Mouse (Mus musculus): ENCODE results near the gene Chrne. TPM values are rescaled to one million over a fixed set of nuclear protein-coding genes. Genes with fewer than 3 reads are reported as not detected.

Chrne gene
- polyA plus RNA-seq, 1 experiment, result not detected

DNA sequence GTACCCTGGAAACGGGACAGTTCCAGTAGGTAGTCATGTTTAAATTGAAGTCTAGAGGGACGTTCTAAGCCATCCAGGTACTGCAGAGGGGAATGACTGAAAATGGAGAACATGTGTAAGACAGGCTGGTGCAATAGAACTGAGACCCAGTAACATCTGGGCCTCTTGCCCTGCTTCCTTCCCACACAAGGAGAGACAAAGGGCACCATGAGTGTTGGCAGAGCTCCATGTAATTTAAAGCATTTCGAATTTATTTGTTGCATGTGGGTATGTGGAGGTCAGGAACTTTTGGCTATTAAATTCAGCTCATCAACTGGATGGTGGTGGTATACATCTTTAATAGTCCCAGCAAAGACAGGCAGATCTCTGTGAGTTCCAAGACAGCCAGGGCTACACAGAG is 36.8 kb downstream of the Chrne start:
- H3K9ac ChIP-seq (ENCODE audit: low read depth, poor library complexity, severe bottlenecking), result no peak overlapping the region
- H3K27ac ChIP-seq (ENCODE audit: insufficient read depth, low read length), result no peak overlapping the region
- no peaks in the 10 kb centered on the region for H3K36me3 ChIP-seq (ENCODE audit: control insufficient read depth, insufficient read depth, low read length, poor library complexity, severe bottlenecking)
- no peaks in the 10 kb centered on the region for H3K27me3 ChIP-seq (ENCODE audit: control insufficient read depth, insufficient read depth, low read length, poor library complexity, severe bottlenecking)
- TF ChIP-seq CTCF (IDR thresholded peaks at IDR 0.05; ENCODE audit: low read depth, low read length) (no peak), EP300 (IDR thresholded peaks at IDR 0.05; ENCODE audit: insufficient read depth, low read depth, low read length) (no peak), POLR2A (IDR thresholded peaks at IDR 0.05; ENCODE audit: insufficient read depth, low read length) (no peak)
- no peak overlapping the region for H3K4me3 ChIP-seq (ENCODE audit: low read depth, low read length)
- H3K9me3 ChIP-seq (replicated peaks; ENCODE audit: control insufficient read depth, insufficient read depth, low read length, poor library complexity, severe bottlenecking), result no peaks in the 10 kb centered on the region
- H3K4me1 ChIP-seq (ENCODE audit: control insufficient read depth, insufficient read depth, low read length), result peaks cover 2% of the 10 kb centered on the region

DNA sequence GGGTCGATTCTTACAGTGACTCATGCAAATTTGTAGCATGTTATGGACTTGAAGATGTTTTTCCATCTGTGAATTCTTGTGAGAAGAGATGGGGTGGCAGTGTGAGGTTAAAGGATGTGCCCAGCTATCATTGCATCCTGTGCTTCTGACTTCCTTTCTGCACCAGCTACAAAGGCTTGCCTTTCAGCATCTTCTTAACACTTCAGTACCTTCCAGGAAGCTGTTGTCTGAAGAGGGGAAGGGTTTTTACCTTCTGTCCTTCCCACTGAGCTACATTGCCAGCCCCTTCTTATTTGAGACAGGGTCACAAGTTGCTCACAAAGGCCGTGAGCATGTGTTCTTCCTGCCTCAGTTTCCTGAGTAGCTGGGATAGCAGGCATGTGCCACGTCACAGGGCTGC is 38.1 kb downstream of the Chrne start:
- H3K36me3 ChIP-seq (ENCODE audit: control insufficient read depth, insufficient read depth, low read length, poor library complexity, severe bottlenecking), result no peaks in the 10 kb centered on the region
- H3K27ac ChIP-seq (ENCODE audit: insufficient read depth, low read length), result no peak overlapping the region
- H3K4me1 ChIP-seq (ENCODE audit: control insufficient read depth, insufficient read depth, low read length), result peaks cover 6% of the 10 kb centered on the region

DNA sequence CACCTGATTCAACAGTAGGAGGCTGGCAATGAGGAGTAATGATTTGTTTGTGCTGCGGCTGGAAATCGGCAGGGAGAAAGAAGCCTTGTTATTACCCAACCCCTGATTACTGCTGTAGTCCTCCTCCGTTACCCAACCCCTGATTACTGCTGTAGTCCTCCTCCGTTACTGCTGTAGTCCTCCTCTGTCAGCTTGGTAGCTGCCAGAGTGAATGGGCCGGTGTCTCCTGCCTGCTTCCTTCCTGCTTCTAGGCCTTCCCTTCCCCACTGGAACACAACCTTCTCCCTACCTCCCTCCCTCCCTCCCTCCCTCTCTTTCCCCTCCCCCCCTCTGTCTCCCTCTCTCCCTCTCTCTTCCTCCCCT is 38.7 kb downstream of the Chrne start:
- TF ChIP-seq POLR2A (IDR thresholded peaks at IDR 0.05; ENCODE audit: insufficient read depth, low read length) (no peak), EP300 (IDR thresholded peaks at IDR 0.05; ENCODE audit: insufficient read depth, low read depth, low read length) (no peak), CTCF (IDR thresholded peaks at IDR 0.05; ENCODE audit: low read depth, low read length) (no peak)
- Histone ChIP-seq H3K9me3 (replicated peaks; ENCODE audit: control insufficient read depth, insufficient read depth, low read length, poor library complexity, severe bottlenecking) (no peaks in the 10 kb centered on the region), H3K36me3 (ENCODE audit: control insufficient read depth, insufficient read depth, low read length, poor library complexity, severe bottlenecking) (no peaks in the 10 kb centered on the region), H3K4me1 (ENCODE audit: control insufficient read depth, insufficient read depth, low read length) (peaks cover 6% of the 10 kb centered on the region), H3K27ac (ENCODE audit: insufficient read depth, low read length) (peak overlapping the region; percentile 12; the same call in 1 of the 2 replicates), H3K27me3 (ENCODE audit: control insufficient read depth, insufficient read depth, low read length, poor library complexity, severe bottlenecking) (no peaks in the 10 kb centered on the region), H3K9ac (ENCODE audit: low read depth, poor library complexity, severe bottlenecking) (no peak overlapping the region), H3K4me3 (ENCODE audit: low read depth, low read length) (no peak overlapping the region)

More for the DNA sequence above, 38.1 kb downstream of the Chrne start:
- Histone ChIP-seq H3K9ac (ENCODE audit: low read depth, poor library complexity, severe bottlenecking) (no peak overlapping the region), H3K9me3 (replicated peaks; ENCODE audit: control insufficient read depth, insufficient read depth, low read length, poor library complexity, severe bottlenecking) (no peaks in the 10 kb centered on the region), H3K27me3 (ENCODE audit: control insufficient read depth, insufficient read depth, low read length, poor library complexity, severe bottlenecking) (no peaks in the 10 kb centered on the region), H3K4me3 (ENCODE audit: low read depth, low read length) (no peak overlapping the region)
- no peak for TF ChIP-seq EP300 (IDR thresholded peaks at IDR 0.05; ENCODE audit: insufficient read depth, low read depth, low read length)
- TF ChIP-seq POLR2A (IDR thresholded peaks at IDR 0.05; ENCODE audit: insufficient read depth, low read length), result no peak
- TF ChIP-seq CTCF (IDR thresholded peaks at IDR 0.05; ENCODE audit: low read depth, low read length), result no peak

DNA sequence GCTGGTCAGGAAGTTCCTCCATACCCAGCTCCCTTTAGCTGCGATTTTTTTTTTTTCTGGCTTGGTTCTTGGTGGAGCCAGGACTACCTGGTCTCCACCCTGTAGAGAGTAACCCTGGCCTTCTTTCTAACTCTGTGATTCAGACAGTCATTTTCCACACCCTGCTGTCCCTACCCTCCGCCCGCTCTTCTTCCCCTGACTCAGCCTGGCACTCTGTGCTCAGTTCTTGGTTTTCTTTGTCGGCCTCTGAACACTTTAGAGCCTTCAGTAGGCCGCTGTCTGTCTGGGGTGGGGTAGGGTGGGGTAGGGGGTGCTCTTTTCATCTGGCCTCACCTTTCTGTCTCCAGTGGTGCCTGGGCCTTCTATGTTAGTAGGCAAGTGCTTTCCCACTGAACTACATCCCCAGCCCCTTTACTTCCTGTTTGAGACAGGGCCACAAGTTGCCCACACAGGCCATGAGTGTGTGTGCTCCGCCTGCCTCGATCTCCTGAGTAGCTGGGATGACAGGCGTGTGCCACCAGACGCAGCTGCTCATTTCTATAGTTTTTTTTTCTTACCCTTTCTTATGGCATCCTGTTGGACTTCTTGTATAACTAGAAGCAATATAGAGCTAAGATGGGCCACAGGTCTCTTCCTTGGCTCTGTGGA is 39.2 kb downstream of the Chrne start:
- Histone ChIP-seq H3K27ac (ENCODE audit: insufficient read depth, low read length) (peak overlapping the region; percentile 12; the same call in 1 of the 2 replicates), H3K4me1 (ENCODE audit: control insufficient read depth, insufficient read depth, low read length) (peaks cover 6% of the 10 kb centered on the region), H3K4me3 (ENCODE audit: low read depth, low read length) (no peak overlapping the region), H3K36me3 (ENCODE audit: control insufficient read depth, insufficient read depth, low read length, poor library complexity, severe bottlenecking) (no peaks in the 10 kb centered on the region), H3K27me3 (ENCODE audit: control insufficient read depth, insufficient read depth, low read length, poor library complexity, severe bottlenecking) (no peaks in the 10 kb centered on the region), H3K9me3 (replicated peaks; ENCODE audit: control insufficient read depth, insufficient read depth, low read length, poor library complexity, severe bottlenecking) (no peaks in the 10 kb centered on the region), H3K9ac (ENCODE audit: low read depth, poor library complexity, severe bottlenecking) (no peak overlapping the region)
- no peak for TF ChIP-seq EP300 (IDR thresholded peaks at IDR 0.05; ENCODE audit: insufficient read depth, low read depth, low read length)
- TF ChIP-seq CTCF (IDR thresholded peaks at IDR 0.05; ENCODE audit: low read depth, low read length), result no peak
- TF ChIP-seq POLR2A (IDR thresholded peaks at IDR 0.05; ENCODE audit: insufficient read depth, low read length), result no peak

DNA sequence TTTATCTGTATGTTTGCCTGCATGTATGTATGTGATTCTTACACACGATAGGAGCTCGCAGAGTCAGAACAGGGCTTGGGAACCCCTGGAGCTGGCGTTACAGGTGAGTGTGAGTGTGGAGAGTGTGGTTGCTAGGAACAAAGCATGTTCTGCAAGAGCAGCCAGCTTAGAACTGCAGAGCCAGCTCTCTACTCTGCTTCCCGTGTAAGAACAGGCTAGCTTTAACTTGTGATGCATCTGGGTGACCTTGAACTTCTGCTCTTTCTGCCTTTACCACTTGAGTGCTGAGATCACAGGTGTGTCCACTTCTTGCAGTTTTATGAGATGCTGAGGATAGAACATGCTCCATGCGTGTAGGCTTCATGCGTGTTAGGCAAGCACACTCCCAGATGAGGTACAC is 40.1 kb downstream of the Chrne start:
- Histone ChIP-seq H3K27ac (ENCODE audit: insufficient read depth, low read length) (no peak overlapping the region), H3K27me3 (ENCODE audit: control insufficient read depth, insufficient read depth, low read length, poor library complexity, severe bottlenecking) (no peaks in the 10 kb centered on the region), H3K4me1 (ENCODE audit: control insufficient read depth, insufficient read depth, low read length) (peaks cover 6% of the 10 kb centered on the region), H3K9me3 (replicated peaks; ENCODE audit: control insufficient read depth, insufficient read depth, low read length, poor library complexity, severe bottlenecking) (no peaks in the 10 kb centered on the region), H3K36me3 (ENCODE audit: control insufficient read depth, insufficient read depth, low read length, poor library complexity, severe bottlenecking) (no peaks in the 10 kb centered on the region), H3K9ac (ENCODE audit: low read depth, poor library complexity, severe bottlenecking) (no peak overlapping the region), H3K4me3 (ENCODE audit: low read depth, low read length) (no peak overlapping the region)
- TF ChIP-seq POLR2A (IDR thresholded peaks at IDR 0.05; ENCODE audit: insufficient read depth, low read length) (no peak), EP300 (IDR thresholded peaks at IDR 0.05; ENCODE audit: insufficient read depth, low read depth, low read length) (no peak)

DNA sequence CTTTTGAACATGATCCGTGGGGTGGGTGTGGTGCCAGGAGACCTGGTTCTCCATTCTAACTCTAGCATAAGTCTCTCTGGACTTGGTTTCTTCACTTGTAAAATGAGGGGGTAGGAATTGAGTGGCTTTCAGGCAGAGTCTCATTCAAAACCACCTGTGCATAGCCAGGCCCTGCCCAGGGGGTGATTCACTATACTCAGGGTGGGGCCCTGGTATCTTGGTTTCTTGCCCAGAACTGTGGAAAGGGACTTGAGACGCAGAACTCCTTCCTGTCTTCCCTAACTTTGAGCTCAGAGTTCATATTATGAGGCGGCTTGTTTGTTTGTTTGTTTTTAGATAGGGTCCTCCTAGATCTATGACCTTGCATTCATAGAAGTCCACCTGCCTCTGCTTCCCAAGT is 41.8 kb downstream of the Chrne start:
- Histone ChIP-seq H3K36me3 (ENCODE audit: control insufficient read depth, insufficient read depth, low read length, poor library complexity, severe bottlenecking) (no peaks in the 10 kb centered on the region), H3K27me3 (ENCODE audit: control insufficient read depth, insufficient read depth, low read length, poor library complexity, severe bottlenecking) (no peaks in the 10 kb centered on the region), H3K4me1 (ENCODE audit: control insufficient read depth, insufficient read depth, low read length) (peaks cover 8% of the 10 kb centered on the region), H3K9me3 (replicated peaks; ENCODE audit: control insufficient read depth, insufficient read depth, low read length, poor library complexity, severe bottlenecking) (no peaks in the 10 kb centered on the region), H3K27ac (ENCODE audit: insufficient read depth, low read length) (no peak overlapping the region; the same call in 1 of the 2 replicates), H3K9ac (ENCODE audit: low read depth, poor library complexity, severe bottlenecking) (no peak overlapping the region), H3K4me3 (ENCODE audit: low read depth, low read length) (no peak overlapping the region)
- TF ChIP-seq POLR2A (IDR thresholded peaks at IDR 0.05; ENCODE audit: insufficient read depth, low read length), result no peak
- no peak for TF ChIP-seq EP300 (IDR thresholded peaks at IDR 0.05; ENCODE audit: insufficient read depth, low read depth, low read length)
- TF ChIP-seq CTCF (IDR thresholded peaks at IDR 0.05; ENCODE audit: low read depth, low read length), result no peak

Measured in ES-Bruce4 (cell line).